Mouse (Mus musculus): ENCODE measurements around the gene St6gal1.

St6gal1 gene

DNA sequence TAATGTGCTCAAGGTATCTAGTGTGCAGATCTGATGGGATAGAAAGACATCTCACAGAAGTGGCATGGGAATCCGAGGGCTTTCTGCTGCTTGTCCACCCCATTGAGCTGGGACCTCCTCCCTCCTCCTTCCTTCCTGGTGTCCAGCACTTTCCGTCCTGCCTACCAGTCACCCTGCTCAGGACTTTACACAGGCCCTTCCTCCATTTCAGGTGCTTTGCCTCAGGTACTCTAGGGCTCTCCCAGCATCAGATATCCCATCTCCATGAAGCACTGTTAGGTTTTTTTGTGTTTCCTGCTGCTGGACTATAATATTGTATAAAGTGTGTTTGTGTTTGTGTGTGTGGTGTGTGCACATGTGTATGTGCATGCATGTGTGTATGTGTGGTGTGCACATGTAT, 51.1 kb downstream of the St6gal1 start:
- no peak for DNase-seq

DNA sequence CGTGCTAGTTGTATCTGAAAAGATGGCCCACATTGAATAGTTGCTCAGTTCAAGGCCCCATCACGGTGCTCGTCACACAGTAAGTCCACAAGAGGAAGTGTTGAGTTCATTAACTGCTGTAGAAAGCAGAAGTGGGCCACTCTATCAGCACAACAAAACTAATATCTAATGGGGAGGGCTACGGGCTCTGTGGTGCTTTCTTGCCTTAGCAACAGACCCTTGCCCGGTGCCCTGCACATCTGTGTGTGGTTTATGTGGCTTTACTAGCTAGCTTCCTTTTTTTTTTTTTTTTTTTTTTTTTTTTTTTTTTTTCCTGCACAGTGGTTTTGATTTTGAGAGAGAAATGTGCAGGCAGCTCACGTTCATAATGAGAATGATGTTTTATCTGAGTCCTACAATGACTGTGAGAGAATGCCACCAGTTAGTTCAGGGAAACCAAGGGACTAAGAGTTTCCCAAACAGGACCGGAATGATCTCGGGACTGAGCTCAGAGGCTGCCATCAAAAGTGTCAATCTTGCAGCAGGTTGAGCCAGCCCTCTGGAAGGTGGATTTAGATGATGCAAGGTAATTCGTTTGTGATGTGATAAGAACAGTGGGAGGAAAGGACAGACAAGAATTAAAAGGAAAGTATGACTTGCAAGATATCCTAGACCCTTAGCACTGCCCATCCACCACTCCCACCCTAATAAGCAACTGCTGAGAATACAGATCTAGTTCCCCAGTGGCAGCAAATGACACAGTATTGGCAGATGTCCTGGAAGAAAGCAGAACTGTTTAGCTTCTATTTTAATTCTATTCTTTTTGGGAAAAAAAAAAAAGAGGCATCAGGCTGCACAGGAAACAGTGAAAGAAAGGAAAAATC, 55.6 kb downstream of the St6gal1 start:
- peak; percentile 70 to 74 for DNase-seq

DNA sequence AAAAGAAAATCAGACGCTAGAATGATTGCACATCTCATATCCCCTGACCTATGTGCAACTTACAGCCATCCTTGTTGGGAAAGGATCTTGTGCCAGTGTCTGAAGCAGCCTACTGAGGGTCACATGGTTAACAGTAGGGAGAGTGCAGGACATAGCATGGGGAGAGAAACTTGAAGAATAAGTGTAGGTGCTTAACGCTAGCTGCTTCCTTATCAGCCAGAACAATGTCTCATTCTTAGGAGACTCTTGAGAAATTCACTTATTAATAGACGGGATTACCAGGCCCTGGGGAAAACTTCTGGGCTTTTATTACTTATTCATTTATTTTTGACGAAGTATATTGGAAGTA, 56.2 kb downstream of the St6gal1 start:
- DNase-seq = no peak

DNA sequence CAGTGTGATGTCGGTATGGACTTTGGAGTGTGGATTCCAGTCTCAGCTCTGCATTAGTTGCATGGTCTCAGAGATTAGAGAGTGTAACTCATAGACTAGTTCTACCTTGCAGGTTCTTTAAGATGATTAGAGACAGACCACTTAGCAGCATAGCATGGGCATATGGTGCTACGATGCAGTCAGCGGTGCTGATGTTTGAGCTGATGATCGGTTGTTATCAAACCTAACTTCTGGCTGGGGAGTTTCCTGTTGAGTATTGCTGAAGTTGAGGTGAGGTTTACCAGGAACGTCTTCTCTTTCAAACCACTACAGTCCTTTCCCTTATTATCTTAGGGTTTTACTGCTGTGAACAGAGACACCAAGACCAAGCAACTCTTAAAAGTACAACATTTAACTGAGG, 57.7 kb downstream of the St6gal1 start:
- no peak for DNase-seq

DNA sequence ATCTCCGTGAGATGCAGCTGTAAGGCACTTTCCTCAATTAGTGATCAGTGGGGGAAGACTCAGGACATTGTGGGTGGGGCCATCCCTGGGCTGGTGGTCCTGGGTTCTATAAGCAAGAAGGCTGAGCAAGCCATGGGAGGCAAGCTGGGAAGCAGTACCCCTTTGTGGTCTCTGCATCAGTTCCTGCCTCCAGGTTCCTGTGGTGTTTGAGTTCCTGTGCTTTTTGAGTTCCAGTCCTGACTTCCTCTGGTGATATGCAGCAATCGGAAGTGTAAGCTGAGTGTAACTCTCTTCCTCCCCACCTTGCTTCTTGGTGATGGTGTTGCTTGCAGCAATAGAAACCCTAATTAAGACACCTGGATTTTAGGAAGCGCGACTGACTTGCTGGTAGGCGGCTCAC, 58.4 kb downstream of the St6gal1 start:
- no peak for DNase-seq

DNA sequence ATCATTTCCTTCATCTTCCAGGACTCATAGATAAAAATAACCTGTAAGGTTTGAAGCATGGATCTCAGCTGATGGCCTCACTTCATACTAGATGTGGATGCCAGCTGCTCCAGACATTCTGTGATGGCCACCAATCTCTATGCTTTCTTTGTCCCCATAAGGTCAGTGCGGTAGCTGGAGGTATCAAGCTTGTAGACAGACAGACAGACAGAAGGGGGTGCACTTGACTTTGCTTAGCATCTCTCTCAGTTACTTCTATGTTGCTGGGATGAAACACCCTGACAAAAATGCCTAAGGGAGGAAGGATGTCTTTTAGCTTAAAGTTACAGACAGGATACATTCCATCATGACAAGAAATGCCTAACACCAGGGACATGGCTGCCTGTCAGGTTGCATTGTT, 59.1 kb downstream of the St6gal1 start:
- DNase-seq = no peak

DNA sequence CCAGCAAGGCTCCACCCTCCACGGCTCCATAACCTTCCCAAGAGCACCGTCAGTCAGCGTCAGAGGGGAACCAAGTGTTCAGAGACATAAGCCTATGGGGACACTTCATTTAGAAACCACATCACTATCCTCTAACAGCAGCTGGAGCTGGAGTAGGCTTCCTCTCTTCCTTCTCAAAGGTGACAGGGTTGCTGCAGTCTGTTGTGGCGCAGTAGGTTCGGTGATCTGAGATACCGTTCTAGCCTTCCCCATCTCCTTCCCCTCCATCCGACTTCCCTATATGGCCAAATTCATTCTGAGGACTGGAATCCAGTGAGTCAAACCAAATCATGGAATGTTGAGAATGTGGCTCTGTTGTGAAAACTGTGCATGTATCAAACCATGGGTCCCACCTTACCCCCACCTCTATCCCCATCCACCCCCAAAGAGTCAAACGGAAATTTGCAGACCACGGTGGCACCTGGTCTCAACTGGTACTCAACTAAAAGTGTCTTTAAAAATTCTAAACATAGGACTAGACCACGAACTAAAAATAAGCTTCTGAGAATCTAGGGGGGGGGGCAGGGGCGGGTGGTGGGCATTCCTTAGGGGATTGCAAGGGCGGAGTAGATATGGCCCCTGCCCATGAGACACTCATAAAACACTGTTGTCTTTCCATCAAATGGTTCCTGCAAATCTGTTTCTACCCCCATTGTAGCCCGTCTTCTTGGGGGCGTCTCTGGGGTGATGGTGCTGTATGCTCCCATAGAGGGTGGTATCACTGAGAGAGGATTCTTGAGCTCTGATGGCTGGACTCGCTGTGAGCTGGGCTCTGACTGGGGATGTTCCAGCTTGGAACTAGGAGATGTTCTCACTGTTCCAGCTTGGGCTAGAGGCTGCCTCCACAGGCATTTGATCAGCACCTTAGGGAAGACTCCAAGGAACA, 60.2 kb downstream of the St6gal1 start:
- peak; percentile 38 to 57 for DNase-seq

DNA sequence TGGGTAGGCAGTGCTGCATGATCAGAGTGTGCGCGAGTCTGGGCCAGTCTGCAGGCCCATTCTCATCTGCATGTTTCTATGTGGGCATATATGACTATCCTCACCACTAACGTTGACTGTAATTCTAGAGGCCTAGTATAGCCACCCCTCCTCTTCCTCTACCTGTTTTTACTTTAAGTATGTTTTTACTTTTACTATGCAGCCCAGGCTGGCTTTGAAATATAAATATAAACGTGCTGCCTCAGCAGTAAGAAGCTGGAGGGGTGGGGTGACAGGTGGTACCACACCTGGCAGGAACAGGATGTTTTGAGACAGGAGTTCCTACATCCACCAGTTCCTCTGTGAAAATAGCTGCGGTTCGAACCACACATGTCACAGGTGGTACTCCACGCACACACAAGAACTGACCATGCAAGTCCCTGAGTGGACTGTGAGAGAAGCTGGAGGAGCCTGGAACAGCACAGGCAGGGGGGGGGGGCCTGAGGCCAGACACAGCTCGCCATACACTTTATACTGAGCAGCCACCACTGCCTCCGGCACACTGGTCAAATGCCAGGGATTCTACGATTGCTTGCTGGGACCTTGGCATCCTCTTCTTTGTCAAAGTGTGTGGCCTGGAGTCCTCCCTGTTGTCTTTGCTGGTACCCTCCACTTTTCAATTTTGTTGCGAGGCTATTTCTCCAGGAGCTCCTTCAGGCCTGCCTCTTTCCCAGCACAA, 62.0 kb downstream of the St6gal1 start:
- peak; percentile 61 to 80 for DNase-seq

DNA sequence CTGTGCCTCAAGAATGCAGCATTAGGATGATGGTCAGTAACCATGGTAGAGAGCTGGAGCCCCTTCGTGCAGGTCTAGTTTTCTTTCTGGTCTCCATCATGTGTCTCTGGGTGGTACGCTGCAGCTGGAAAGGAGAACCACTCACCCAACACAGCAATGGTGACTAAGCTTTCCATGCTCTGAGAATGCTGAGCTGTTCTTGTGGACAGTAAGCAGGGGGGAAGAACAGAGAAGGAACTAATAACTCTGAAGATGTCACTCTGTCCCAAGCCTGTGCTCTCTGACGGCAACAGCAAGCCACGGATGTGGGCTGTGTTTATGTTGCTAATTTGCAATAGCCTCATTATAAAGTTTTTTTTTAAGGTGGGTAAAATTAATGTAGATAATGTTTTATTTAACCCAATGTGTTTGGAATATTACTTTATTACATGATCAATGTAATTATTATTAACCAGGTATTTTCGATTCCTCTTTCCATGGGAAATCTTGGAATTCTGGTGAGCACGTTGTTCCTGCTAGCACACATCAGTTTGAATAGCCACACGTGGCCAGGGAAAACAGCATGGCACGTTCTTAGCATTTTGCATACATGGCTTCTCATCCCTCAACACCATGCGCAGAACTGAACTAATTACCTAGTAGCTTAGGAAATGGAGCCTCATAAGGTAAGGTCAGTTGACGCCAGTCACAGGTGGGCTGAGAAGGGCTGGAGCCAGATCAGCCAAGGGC, 62.9 kb downstream of the St6gal1 start:
- no peak for DNase-seq

DNA sequence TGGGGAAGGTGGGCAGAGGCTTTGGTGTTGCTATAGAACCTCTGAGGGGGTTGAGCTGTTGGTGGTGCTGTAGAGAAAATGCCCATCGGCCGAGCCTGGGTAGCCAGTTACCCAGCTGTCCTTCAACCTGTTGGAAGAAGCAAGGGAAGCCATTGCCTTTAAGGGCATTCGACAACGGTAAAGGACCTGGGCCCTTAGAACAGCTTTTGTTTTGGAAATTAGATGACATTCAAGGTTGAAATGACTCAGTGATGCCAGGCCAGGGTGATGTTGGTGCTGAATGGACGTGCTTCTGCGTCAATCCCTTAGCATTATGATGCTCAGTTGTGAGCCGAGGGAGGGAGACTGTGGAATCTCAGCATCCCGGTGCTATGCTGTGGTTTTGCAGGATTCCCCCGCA, 63.6 kb downstream of the St6gal1 start:
- no peak for DNase-seq

DNA sequence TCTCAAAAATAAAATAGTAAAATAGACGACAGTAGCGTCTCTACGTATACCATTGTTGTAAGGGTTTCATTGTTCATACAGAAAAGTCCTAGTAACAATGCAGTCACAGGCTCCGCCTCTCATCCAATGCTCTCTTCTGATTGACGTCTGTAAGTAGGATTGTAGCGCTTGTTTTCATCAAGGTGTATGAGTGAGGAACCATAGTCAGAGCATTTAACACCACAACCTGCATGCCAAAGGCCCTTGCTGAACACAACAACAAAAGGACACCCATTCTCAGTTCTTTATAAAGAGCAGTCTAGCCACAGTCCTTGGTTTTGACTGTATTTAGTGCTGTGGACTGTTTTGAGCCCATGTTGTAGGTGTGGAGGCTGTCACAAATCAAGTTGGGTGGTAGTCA, 64.9 kb downstream of the St6gal1 start:
- no peak for DNase-seq

DNA sequence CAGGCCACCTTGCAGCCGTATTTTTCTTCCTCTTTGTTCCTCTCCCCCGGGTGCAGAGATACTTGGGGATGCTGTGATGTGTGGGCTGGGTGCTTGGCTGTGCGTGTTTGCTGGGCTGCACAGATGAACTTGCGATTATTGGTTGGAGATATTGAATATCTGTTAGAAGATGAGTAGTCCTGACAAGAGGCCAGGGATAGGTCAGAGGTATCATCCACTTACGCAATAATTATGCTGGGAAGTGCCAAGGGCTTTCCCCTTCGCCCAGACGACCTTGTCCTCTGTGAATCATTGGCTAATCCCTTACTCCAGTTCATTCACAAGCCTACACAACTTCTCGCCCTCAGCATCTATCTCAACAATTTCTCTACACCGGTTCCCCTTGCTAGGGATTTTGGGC, 65.6 kb downstream of the St6gal1 start:
- DNase-seq = no peak

DNA sequence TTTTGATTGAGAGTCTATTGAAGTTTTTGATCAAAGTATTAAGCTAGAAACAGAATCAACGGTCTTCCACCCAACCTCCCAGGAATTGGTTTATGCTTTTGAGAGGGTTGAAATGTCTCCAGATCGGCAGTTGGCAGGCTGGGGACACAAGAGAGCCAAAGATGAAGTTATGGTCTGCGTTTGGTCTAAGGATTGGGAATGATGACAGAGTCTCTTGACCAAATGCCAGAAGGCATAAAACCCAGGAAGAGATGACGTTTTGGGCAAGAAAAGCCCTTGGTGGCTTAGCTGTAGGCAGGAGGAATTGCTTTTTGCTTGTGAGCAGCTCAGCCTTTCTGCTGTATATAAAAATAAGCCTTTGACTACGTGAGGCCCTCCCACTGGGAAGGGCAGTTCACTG, 67.0 kb downstream of the St6gal1 start:
- no peak for DNase-seq

DNA sequence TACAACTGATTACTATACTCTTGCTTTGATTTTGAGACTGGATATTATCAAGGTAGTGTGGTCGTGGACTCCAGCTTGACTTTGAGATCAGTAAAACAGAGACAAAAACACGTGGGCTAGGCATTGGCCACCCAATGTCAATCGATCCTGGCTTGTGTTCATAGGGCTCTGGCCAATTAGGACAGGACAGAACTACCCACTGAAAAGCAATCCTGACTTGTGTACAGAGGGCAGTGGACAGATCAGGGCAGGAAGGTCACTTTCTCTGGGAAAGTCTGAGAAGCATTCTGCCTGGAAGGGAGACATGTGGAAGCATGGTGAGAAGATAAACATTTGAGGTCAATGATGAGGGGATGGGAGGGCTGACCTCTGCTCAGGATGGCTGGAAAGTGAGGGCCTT, 69.7 kb downstream of the St6gal1 start:
- no peak for DNase-seq

DNA sequence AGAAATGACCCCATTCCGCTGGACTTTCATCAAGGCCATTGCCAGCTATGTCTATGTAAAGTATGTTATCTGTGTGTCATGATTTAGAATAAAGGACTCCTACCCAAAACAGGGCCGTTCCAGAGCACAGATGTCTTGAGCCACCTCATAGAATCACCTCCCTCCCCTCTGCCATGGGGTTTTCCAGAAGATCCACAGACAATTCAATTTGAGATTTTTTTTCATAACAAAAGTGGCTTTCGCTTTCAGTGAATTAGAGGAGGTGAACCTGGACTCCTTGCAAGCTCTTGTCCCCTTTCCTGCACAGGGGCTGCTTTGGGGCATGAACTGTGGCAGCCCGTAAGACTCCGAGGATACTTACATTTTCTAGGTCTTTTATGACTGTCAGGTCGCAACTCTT, 70.2 kb downstream of the St6gal1 start:
- no peak for DNase-seq

DNA sequence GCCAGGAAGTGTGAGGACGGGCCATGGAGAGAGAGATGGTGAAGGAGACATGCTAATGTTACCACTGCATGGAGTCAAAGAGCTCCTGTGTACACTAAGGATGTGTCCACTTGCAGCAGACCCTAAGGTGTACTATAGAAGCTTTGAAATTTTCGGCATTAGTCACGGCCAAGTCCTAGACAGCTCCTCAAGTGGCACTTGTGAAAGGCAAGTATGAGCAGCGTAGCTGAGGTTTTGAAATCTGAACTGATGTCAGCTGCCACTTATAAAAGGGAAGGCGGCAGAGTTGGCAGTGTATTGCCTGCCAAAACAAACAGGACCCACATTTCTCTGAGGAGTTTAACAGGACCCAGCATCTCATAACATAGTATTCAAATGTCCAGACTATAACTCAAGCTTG, 71.2 kb downstream of the St6gal1 start:
- no peak for DNase-seq

DNA sequence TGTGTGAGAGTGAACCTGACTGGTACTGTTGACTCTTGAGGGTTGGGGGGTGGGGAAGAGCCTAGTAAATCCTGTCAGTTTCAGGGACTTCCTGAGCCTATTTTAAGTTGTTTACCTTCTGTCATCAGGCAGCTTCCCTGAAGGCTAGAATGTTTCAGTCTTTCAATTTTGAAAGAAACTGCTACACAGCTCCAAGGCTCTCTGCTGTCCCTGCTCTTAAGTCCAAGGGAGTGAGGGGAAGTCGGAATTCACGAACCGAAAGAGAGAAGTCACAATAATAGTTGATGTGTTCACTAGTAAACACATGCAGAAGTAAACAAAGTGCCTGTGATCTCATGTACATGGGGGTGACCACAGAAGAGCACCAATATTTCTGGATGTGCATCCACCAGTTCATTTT, 72.2 kb downstream of the St6gal1 start:
- DNase-seq = no peak

DNA sequence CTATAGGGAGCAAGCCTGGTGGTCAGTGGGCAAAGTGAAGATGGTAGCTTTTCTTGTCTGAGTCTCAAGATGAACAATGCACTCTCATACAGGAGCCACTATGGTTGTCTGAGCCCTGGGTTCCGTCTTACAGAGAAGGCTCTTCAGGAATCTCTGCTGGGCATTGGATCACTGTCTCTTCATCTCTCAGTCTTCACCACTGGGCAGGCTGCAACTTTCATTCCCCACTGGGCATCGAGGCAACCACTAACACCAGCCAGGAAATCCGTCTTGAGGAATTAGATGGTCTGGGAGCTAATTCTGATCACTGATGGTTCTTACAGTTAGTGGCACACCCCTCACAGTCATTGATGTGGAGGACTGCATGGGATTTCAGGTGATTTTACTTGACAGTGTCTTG, 73.9 kb downstream of the St6gal1 start:
- DNase-seq = no peak

DNA sequence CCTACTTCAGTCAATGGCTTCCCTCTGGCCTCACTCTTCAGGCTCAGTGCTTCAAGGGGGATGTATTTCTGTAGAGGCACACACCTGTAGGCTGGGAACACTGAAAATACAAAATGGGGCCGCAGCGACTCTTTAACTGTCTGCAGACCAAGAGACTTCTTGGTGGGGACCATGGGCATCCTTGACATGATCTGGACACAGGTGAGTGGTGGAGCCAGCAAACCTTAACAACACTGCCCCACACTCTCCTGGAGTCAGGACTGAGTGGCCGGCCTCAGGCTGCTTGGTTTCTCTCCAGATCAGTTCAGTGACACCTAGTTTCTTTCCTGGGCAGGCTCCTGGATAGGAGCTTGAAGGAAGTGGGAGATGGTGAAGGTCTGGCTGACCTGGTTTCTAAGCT, 74.4 kb downstream of the St6gal1 start:
- DNase-seq = no peak

DNA sequence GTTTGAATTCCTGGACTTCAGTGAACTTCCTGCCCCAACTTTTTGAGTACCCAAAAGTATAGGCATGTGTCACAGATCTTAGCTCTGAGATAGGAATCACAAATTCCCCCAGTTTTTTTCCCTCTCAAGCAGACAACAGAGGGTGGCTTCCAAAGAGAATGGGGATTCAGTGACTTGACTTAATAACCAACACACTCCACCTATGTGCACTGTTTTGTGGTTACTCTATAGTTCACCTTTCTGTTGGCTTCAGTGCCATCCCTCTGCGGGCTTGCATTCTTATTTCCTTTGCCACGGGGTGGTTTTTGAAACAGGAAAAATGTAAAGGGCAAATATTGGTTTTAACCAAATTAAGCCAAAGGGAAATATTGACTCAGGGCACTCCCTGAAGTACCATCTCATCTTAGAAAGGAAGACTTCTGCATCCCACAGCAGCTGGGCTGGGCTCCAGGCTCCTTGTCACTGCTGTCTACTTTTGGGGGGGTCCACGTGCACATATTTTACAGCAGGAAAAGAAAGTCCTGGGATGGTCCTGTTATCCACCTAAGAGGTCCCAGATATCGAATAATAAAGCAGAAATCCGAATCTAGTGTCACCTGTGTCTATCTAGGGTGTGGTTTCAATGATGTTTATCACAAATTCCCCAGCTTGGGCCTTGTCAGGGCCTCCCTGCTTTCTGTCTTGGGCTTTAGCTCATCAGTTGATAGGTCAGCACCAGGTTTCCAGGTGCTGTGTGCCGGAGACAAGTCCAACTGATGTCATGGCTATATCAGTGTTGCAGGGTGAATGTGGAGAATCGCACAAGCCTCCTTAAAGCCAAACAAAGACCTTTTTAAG, 75.6 kb downstream of the St6gal1 start:
- DNase-seq = no peak

DNA sequence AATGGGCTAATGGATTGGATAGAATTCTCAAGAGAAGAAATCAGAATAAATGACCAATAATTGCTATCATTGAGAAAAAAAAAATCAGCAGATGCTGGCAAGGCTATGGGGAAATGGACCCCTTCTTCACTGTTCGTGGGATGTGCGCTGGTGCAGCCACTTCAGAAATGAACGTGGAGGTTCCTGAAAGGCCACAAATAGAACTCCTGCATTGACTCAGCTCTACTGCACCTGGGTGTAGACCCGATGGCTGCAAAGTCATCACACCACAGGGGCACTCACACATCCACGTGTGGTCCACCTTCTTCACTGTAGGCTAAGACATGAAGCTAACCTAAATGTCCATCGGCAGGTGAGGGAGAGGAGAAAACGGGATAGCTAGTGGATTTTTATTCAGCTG, 77.2 kb downstream of the St6gal1 start:
- DNase-seq = no peak

All from thymus, postnatal 36 days (tissue).